Mouse (Mus musculus): ENCODE measurements around the gene Igfals.

Igfals gene

GRCm38 (mm10) chr17:24865776-24866175 lies at the start of gene Igfals:
Gene Igfals, plus strand, starts transcription at chr17:24865997.
- no peak for DNase-seq (ENCODE audit: low read depth in 2 of 2, low spot score in 2 of 2)

- DNase-seq (ENCODE audit: low read depth in 2 of 2, low spot score in 2 of 2): no peak
Observed at GRCm38 (mm10) chr17:24817503-24817902, 48.3 kb upstream of the Igfals start.

- DNase-seq (ENCODE audit: low read depth in 2 of 2, low spot score in 2 of 2): no peak
Observed at GRCm38 (mm10) chr17:24818172-24818571, 47.6 kb upstream of the Igfals start.

GRCm38 (mm10) chr17:24819469-24819868 lies 46.3 kb upstream of the Igfals start:
- no peak for DNase-seq (ENCODE audit: low read depth in 2 of 2, low spot score in 2 of 2)

GRCm38 (mm10) chr17:24821351-24822280 lies 44.2 kb upstream of the Igfals start:
- DNase-seq (ENCODE audit: low read depth in 2 of 2, low spot score in 2 of 2): no peak

GRCm38 (mm10) chr17:24839842-24840241 lies 26.0 kb upstream of the Igfals start, which contains the start of gene Hagh:
Gene Hagh, plus strand, starts transcription at chr17:24840143.
- DNase-seq (ENCODE audit: low read depth in 2 of 2, low spot score in 2 of 2): no peak

- no peak for DNase-seq (ENCODE audit: low read depth in 2 of 2, low spot score in 2 of 2)
Observed at GRCm38 (mm10) chr17:24840341-24840740, 25.5 kb upstream of the Igfals start.

GRCm38 (mm10) chr17:24841133-24841532 lies 24.7 kb upstream of the Igfals start:
- DNase-seq (ENCODE audit: low read depth in 2 of 2, low spot score in 2 of 2): peak; percentile 23 to 38

- DNase-seq (ENCODE audit: low read depth in 2 of 2, low spot score in 2 of 2): no peak
Observed at GRCm38 (mm10) chr17:24842631-24843030, 23.2 kb upstream of the Igfals start.

- DNase-seq (ENCODE audit: low read depth in 2 of 2, low spot score in 2 of 2): no peak
Observed at GRCm38 (mm10) chr17:24844525-24844924, 21.3 kb upstream of the Igfals start.

GRCm38 (mm10) chr17:24847386-24847785 lies 18.4 kb upstream of the Igfals start:
- no peak for DNase-seq (ENCODE audit: low read depth in 2 of 2, low spot score in 2 of 2)

GRCm38 (mm10) chr17:24848600-24849031 lies 17.2 kb upstream of the Igfals start:
- no peak for DNase-seq (ENCODE audit: low read depth in 2 of 2, low spot score in 2 of 2)

- no peak for DNase-seq (ENCODE audit: low read depth in 2 of 2, low spot score in 2 of 2)
Observed at GRCm38 (mm10) chr17:24849733-24850064, 16.1 kb upstream of the Igfals start.

- peak; percentile 88 to 89 for DNase-seq (ENCODE audit: low read depth in 2 of 2, low spot score in 2 of 2)
Observed at GRCm38 (mm10) chr17:24850065-24850772, 15.6 kb upstream of the Igfals start, which contains the start of gene Fahd1. Gene Fahd1, minus strand, starts transcription at chr17:24850364.

- DNase-seq (ENCODE audit: low read depth in 2 of 2, low spot score in 2 of 2): no peak
Observed at GRCm38 (mm10) chr17:24850773-24851127, 15.0 kb upstream of the Igfals start.

GRCm38 (mm10) chr17:24851381-24852125 lies 14.2 kb upstream of the Igfals start:
- no peak for DNase-seq (ENCODE audit: low read depth in 2 of 2, low spot score in 2 of 2)

GRCm38 (mm10) chr17:24855838-24856464 lies 9.8 kb upstream of the Igfals start:
- DNase-seq (ENCODE audit: low read depth in 2 of 2, low spot score in 2 of 2): no peak

- DNase-seq (ENCODE audit: low read depth in 2 of 2, low spot score in 2 of 2): no peak
Observed at GRCm38 (mm10) chr17:24856589-24856988, 9.2 kb upstream of the Igfals start.

GRCm38 (mm10) chr17:24857831-24858470 lies 7.8 kb upstream of the Igfals start:
- no peak for DNase-seq (ENCODE audit: low read depth in 2 of 2, low spot score in 2 of 2)

GRCm38 (mm10) chr17:24858967-24859366 lies 6.8 kb upstream of the Igfals start:
- no peak for DNase-seq (ENCODE audit: low read depth in 2 of 2, low spot score in 2 of 2)
